Mouse (Mus musculus): Measurements from ENCODE around the gene Ranbp17.

- TF ChIP-seq CTCF (IDR thresholded peaks at IDR 0.05; ENCODE audit: insufficient read depth, low read depth, low read length) = no peak
- TF ChIP-seq POLR2A (IDR thresholded peaks at IDR 0.05; ENCODE audit: insufficient read depth, low read depth, low read length) = no peak
Observed at GRCm38 (mm10) chr11:33404651-33405050, 108.9 kb downstream of the Ranbp17 start.
